Mouse (Mus musculus): ENCODE data around the gene Grap. TPM values are rescaled to one million over a fixed set of nuclear protein-coding genes. Genes with fewer than 3 reads are reported as not detected.
"Not testable (repeated sequence)": the region's sequence is repeated elsewhere in the genome, so short reads cannot be mapped to it uniquely, and the experiment has no call there.

The Grap gene
- polyA plus RNA-seq, 1 experiment from 2014 or later: 4.8 TPM

- Histone ChIP-seq H3K4me3 (replicated peaks) (no peak overlapping the region), H3K27me3 (peaks cover 85% of the 10 kb centered on the region), H3K27ac (no peak overlapping the region), H3K9ac (no peak overlapping the region), H3K9me3 (replicated peaks) (no peaks in the 10 kb centered on the region), H3K4me2 (peak overlapping the region; percentile 22), H3K4me1 (replicated peaks) (no peaks in the 10 kb centered on the region), H3K36me3 (no peaks in the 10 kb centered on the region)
- ATAC-seq (ENCODE audit: low read depth): no peak
- DNase-seq: no peak
- WGBS (ENCODE audit: insufficient replicate concordance): 15% methylated on average over 6 of the region's 6 CpGs
Measured at GRCm38 (mm10) chr11:61619356-61619755, 33.7 kb upstream of the Grap start.

GRCm38 (mm10) chr11:61619791-61620241 is 33.2 kb upstream of the Grap start:
- H3K4me3 ChIP-seq (replicated peaks): 0 out of 2 replicates have a peak overlapping the region, but pooled peaks have one; percentile 3
- no peaks in the 10 kb centered on the region for H3K4me1 ChIP-seq (replicated peaks)
- no peak overlapping the region for H3K27ac ChIP-seq
- H3K9ac ChIP-seq: no peak overlapping the region
- H3K9me3 ChIP-seq (replicated peaks): no peaks in the 10 kb centered on the region
- DNase-seq (no peak), ATAC-seq (ENCODE audit: low read depth) (no peak)
- WGBS (ENCODE audit: insufficient replicate concordance): 3% methylated on average over 17 of the region's 17 CpGs
- H3K27me3 ChIP-seq: peaks cover 81% of the 10 kb centered on the region
- peak overlapping the region; percentile 22 for H3K4me2 ChIP-seq
- H3K36me3 ChIP-seq: no peaks in the 10 kb centered on the region

- Histone ChIP-seq H3K4me1 (replicated peaks) (no peaks in the 10 kb centered on the region), H3K27ac (no peak overlapping the region), H3K27me3 (peaks cover 77% of the 10 kb centered on the region), H3K4me3 (replicated peaks) (0 out of 2 replicates have a peak overlapping the region, but pooled peaks have one; percentile 3), H3K4me2 (peak overlapping the region; percentile 22), H3K36me3 (no peaks in the 10 kb centered on the region), H3K9ac (no peak overlapping the region), H3K9me3 (replicated peaks) (no peaks in the 10 kb centered on the region)
- DNase-seq (peak; percentile 39), ATAC-seq (ENCODE audit: low read depth) (0 out of 2 replicates have a peak, but pooled peaks have one; percentile 23)
- WGBS (ENCODE audit: insufficient replicate concordance): 4% methylated on average over 17 of the region's 17 CpGs
Measured at GRCm38 (mm10) chr11:61620254-61620670, 32.8 kb upstream of the Grap start.

- no peak overlapping the region for H3K4me3 ChIP-seq (replicated peaks)
- no peaks in the 10 kb centered on the region for H3K9me3 ChIP-seq (replicated peaks)
- no peaks in the 10 kb centered on the region for H3K36me3 ChIP-seq
- no peak for ATAC-seq (ENCODE audit: low read depth)
- DNase-seq: no peak
- H3K9ac ChIP-seq: no peak overlapping the region
- no peak overlapping the region for H3K27ac ChIP-seq
- 56% methylated on average over 8 of the region's 8 CpGs for WGBS (ENCODE audit: insufficient replicate concordance)
- H3K4me1 ChIP-seq (replicated peaks): no peaks in the 10 kb centered on the region
- H3K4me2 ChIP-seq: peak overlapping the region; percentile 22
- peaks cover 72% of the 10 kb centered on the region for H3K27me3 ChIP-seq
Measured at GRCm38 (mm10) chr11:61620762-61621161, 32.3 kb upstream of the Grap start.

- no peaks in the 10 kb centered on the region for H3K36me3 ChIP-seq
- H3K4me2 ChIP-seq: no peak overlapping the region
- no peaks in the 10 kb centered on the region for H3K9me3 ChIP-seq (replicated peaks)
- H3K9ac ChIP-seq: no peak overlapping the region
- peaks cover 38% of the 10 kb centered on the region for H3K27me3 ChIP-seq
- no peaks in the 10 kb centered on the region for H3K4me1 ChIP-seq (replicated peaks)
- no peak overlapping the region for H3K4me3 ChIP-seq (replicated peaks)
- H3K27ac ChIP-seq: no peak overlapping the region
- WGBS (ENCODE audit: insufficient replicate concordance): 73% methylated on average over 7 of the region's 7 CpGs
- DNase-seq: no peak
- no peak for ATAC-seq (ENCODE audit: low read depth)
Measured at GRCm38 (mm10) chr11:61625136-61625535, 27.9 kb upstream of the Grap start.

GRCm38 (mm10) chr11:61626509-61626908 is 26.6 kb upstream of the Grap start:
- H3K9ac ChIP-seq: no peak overlapping the region
- no peak for ATAC-seq (ENCODE audit: low read depth)
- H3K27ac ChIP-seq: no peak overlapping the region
- DNase-seq: no peak
- no peak overlapping the region for H3K4me3 ChIP-seq (replicated peaks)
- no peaks in the 10 kb centered on the region for H3K36me3 ChIP-seq
- 71% methylated on average over 1 of the region's 1 CpGs for WGBS (ENCODE audit: insufficient replicate concordance)
- no peaks in the 10 kb centered on the region for H3K9me3 ChIP-seq (replicated peaks)
- H3K4me2 ChIP-seq: no peak overlapping the region
- no peaks in the 10 kb centered on the region for H3K4me1 ChIP-seq (replicated peaks)
- H3K27me3 ChIP-seq: peaks cover 25% of the 10 kb centered on the region; the same call in 1 of the 2 replicates

GRCm38 (mm10) chr11:61629621-61630020 is 23.4 kb upstream of the Grap start:
- Histone ChIP-seq H3K27me3 (peaks cover 11% of the 10 kb centered on the region), H3K9me3 (replicated peaks) (no peaks in the 10 kb centered on the region), H3K9ac (no peak overlapping the region), H3K4me2 (no peak overlapping the region), H3K36me3 (no peaks in the 10 kb centered on the region), H3K27ac (no peak overlapping the region), H3K4me1 (replicated peaks) (no peaks in the 10 kb centered on the region), H3K4me3 (replicated peaks) (no peak overlapping the region)
- DNase-seq: no peak
- WGBS (ENCODE audit: insufficient replicate concordance): 32% methylated on average over 3 of the region's 3 CpGs
- no peak for ATAC-seq (ENCODE audit: low read depth)

GRCm38 (mm10) chr11:61636309-61636708 is 16.8 kb upstream of the Grap start:
- not testable (repeated sequence) for H3K27ac ChIP-seq; H3K4me3 ChIP-seq (replicated peaks); H3K4me2 ChIP-seq; ATAC-seq (ENCODE audit: low read depth); H3K4me1 ChIP-seq (replicated peaks); DNase-seq; H3K9me3 ChIP-seq (replicated peaks); H3K9ac ChIP-seq; H3K36me3 ChIP-seq
- 63% methylated on average over 3 of the region's 4 CpGs for WGBS (ENCODE audit: insufficient replicate concordance)
- peaks cover 23% of the 10 kb centered on the region for H3K27me3 ChIP-seq

- Histone ChIP-seq H3K36me3 (no peaks in the 10 kb centered on the region), H3K9me3 (replicated peaks) (no peaks in the 10 kb centered on the region), H3K27me3 (peaks cover 27% of the 10 kb centered on the region), H3K4me3 (replicated peaks) (no peak overlapping the region), H3K27ac (no peak overlapping the region), H3K4me2 (no peak overlapping the region), H3K4me1 (replicated peaks) (no peaks in the 10 kb centered on the region), H3K9ac (no peak overlapping the region)
- no peak for DNase-seq
- no peak for ATAC-seq (ENCODE audit: low read depth)
- WGBS (ENCODE audit: insufficient replicate concordance): 46% methylated on average over 1 of the region's 1 CpGs
Measured at GRCm38 (mm10) chr11:61637413-61637812, 15.7 kb upstream of the Grap start.

GRCm38 (mm10) chr11:61637856-61638255 is 15.2 kb upstream of the Grap start:
- Histone ChIP-seq H3K27ac (no peak overlapping the region), H3K9me3 (replicated peaks) (no peaks in the 10 kb centered on the region), H3K4me1 (replicated peaks) (no peaks in the 10 kb centered on the region), H3K4me3 (replicated peaks) (no peak overlapping the region), H3K4me2 (no peak overlapping the region), H3K27me3 (peaks cover 27% of the 10 kb centered on the region), H3K9ac (no peak overlapping the region), H3K36me3 (no peaks in the 10 kb centered on the region)
- no peak for DNase-seq
- no peak for ATAC-seq (ENCODE audit: low read depth)
- WGBS (ENCODE audit: insufficient replicate concordance): 70% methylated on average over 3 of the region's 3 CpGs

- DNase-seq (no peak), ATAC-seq (ENCODE audit: low read depth) (no peak)
- Histone ChIP-seq H3K4me1 (replicated peaks) (no peaks in the 10 kb centered on the region; the same call in 1 of the 2 replicates), H3K27me3 (peaks cover 26% of the 10 kb centered on the region), H3K9ac (no peak overlapping the region), H3K9me3 (replicated peaks) (no peaks in the 10 kb centered on the region), H3K4me3 (replicated peaks) (no peak overlapping the region), H3K36me3 (no peaks in the 10 kb centered on the region), H3K4me2 (no peak overlapping the region), H3K27ac (no peak overlapping the region)
- WGBS (ENCODE audit: insufficient replicate concordance): 28% methylated on average over 12 of the region's 12 CpGs
Measured at GRCm38 (mm10) chr11:61638764-61639536, 14.1 kb upstream of the Grap start.

All from liver, embryonic 13.5 days (tissue).